Mouse (Mus musculus) lung, adult 2 months (tissue): Measurements from ENCODE around the gene Spef1. TPM values are rescaled to one million over a fixed set of nuclear protein-coding genes. Genes with fewer than 3 reads are reported as not detected.

Experiments
- DNase-seq: peaks from one replicate; pipeline ENCODE4 v3.0.0; 2022
- H3K4me1 ChIP-seq: fragments of 200-500 bp; 2 replicates; pipeline ENCODE4 v1.6.1; 2011; ENCODE audit warnings: low read length; ENCODE audit not compliant: control insufficient read depth, insufficient read depth
- H3K4me3 ChIP-seq: fragments of 200-500 bp; replicated peaks from 2 replicates; pipeline ENCODE3; 2011; ENCODE audit warnings: low read depth, mild to moderate bottlenecking, control low read depth, low read length; ENCODE audit errors: extremely low read depth
- CTCF ChIP-seq: fragments of 200-500 bp; IDR thresholded peaks from 2 replicates; pipeline ENCODE4 v1.5.1; 2011; ENCODE audit warnings: mild to moderate bottlenecking, low read length, control low read depth; ENCODE audit not compliant: insufficient read depth
- POLR2A ChIP-seq: fragments of 200-500 bp; IDR thresholded peaks from 2 replicates; pipeline ENCODE4 v1.6.1; 2011; ENCODE audit warnings: low read depth, mild to moderate bottlenecking, control low read depth, low read length, borderline replicate concordance; ENCODE audit errors: extremely low read depth
- WGBS: fragments of 180-500 bp; shearing (Covaris S2); methylation state at CpG from one replicate; pipeline ENCODE4 v1.1.7; 2018; 5-methylcytosine and 5-hydroxymethylcytosine counted together
- polyA plus RNA-seq: library from polyadenylated mRNA; depleted of rRNA; stranded (reverse); fragments of >200 nt; gene quantifications from 2 replicates; pipeline ENCODE4 v1.2.3, GENCODE M21; 2012

Spef1 gene
- polyA plus RNA-seq, 1 experiment: 16.6 TPM

DNA sequence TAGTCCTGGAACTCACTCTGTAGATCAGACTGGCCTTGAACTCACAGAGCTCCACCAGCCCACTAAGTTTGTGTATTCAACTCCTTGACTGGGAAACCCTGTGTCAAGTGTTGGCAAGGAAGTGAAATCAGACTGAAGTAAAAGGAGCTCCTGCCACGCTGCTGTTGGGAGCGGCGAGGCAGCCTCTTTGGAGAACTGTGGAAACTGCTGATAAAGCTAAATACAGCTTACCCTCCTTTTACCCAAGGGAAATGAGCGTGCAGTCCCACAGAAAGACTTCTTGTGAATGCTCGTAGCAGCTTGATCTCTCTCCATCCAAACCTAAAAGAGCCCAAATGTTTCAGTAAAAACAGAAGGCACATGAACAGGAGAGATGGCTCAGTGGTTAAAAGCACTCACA lies 35.5 kb upstream of the Spef1 start:
- no peak for TF ChIP-seq CTCF
- TF ChIP-seq POLR2A: no peak
- Histone ChIP-seq H3K4me1 (no peaks in the 10 kb centered on the region), H3K4me3 (no peak overlapping the region)
- WGBS: 31% methylated on average over 5 of the region's 5 CpGs
- no peak for DNase-seq

DNA sequence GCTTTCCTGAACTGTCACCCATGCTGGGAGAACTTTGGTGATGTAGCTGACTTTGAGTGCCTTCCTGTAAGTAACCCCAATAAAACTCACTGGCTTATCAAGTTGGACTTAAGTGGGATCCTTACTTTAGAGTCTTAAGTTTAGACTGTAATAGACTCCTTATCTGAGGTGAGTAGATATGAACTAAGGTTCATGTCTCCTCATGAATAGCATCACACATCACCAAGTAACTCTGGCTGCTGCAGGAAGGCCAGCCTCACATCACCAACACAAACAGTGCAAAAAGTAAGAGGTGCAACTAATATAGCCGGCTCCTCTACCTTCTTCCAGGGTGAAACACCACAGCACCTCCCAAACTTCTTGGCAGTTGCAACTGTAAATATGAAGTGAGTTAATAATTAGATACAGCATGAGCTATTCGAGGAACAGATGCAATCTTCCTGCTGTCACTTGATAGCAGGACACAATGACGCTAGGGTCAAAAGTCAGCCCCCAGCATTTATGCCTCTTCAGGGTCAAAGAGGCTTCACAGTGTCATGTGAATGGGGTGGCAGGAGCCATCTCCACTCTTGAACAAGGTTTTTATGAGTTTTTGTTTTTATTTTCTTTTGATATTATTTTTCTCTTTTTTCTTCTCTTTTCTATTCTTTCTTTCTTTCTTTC lies 34.9 kb upstream of the Spef1 start:
- Histone ChIP-seq H3K4me3 (no peak overlapping the region), H3K4me1 (no peaks in the 10 kb centered on the region)
- no peak for DNase-seq
- 65% methylated on average over 3 of the region's 3 CpGs for WGBS
- no peak for TF ChIP-seq CTCF
- TF ChIP-seq POLR2A: no peak

DNA sequence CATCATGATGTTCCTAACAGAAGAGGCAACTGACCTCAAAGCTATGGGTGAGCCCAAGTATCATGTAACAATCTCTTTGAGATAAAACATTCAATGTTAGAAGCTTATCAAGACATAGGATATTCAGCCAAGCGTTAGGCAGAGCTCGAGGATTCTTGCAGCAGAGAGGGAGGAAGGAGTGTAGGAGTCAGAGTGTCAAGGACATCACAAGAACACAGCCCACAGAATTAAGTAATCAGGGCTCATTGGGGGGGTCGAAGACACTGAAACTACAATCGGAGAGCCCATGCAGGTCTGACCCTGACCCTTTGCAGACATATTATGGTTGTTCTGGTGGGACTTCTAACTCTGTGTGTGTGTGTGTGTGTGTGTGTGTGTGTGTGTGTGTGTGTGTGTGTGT lies 32.9 kb upstream of the Spef1 start:
- TF ChIP-seq CTCF (no peak), POLR2A (no peak)
- no peak for DNase-seq
- no peak overlapping the region for H3K4me3 ChIP-seq
- H3K4me1 ChIP-seq: no peaks in the 10 kb centered on the region
- WGBS: 64% methylated on average over 4 of the region's 4 CpGs

DNA sequence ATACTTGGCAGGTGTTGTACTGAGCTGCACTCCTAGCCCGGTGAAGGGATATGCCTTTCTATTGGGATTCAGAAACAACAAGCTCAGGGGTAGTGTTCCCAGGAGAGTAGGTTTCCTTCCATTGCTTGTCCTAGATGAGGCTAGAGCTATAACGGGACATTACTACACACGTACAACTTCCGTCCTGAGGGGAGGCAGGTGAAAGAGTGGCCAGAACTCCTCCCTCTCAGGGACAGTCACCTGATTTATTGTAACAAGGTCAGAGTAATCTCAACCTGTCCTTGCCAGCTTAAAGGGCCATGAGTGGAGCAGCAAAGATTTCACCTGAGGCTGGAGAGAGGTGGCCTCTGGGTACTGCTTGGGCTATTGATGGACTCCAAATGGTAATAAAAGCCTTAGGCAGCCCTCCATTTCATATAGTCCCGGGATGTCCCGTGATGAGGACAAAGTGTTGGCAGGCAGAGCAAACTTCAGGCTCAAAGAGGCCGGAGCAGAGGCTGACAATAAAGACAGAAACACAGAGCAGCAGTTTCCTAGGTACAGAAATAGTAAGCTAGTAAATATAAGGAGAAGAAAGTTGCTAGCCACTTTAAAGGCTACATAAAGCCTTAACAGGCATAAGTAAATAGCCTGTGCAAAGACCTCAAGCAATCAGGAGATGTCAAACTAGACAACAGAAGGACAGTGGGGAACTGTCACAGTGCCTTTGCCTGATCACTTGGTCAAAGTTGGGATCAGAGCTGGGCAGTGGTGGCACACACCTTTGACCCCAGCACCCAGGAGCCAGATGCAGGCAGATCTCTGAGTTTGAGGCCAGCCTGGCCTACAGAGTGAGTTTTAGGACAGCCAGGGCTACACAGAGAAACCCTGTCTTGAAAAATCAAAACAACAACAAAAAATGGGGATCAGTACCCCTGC lies 29.1 kb upstream of the Spef1 start:
- H3K4me3 ChIP-seq: no peak overlapping the region
- TF ChIP-seq CTCF (no peak), POLR2A (no peak)
- 66% methylated on average over 7 of the region's 7 CpGs for WGBS
- no peak for DNase-seq
- H3K4me1 ChIP-seq: peaks cover 4% of the 10 kb centered on the region

DNA sequence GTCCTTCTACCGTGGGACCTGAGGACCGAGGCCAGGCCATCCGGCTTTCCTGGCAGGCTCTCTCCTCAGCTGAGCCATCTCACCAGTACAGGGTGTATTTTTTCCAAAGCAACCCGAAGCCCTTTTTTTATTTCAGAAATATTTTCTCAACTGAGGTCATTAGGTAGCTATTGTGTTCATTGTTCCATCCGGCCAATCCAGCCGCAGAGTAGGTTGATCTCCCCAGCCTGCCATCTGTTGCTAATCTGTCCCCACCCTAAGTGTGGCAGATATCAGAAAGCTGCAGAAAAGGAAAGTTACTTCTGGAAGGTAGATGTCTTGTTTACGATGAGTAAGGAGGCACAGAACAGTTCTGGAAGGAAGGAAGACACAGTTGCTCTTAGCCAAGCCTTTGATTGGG lies 26.7 kb upstream of the Spef1 start:
- 73% methylated on average over 7 of the region's 7 CpGs for WGBS
- TF ChIP-seq CTCF (no peak), POLR2A (no peak)
- no peak for DNase-seq
- H3K4me3 ChIP-seq: no peak overlapping the region
- H3K4me1 ChIP-seq: peaks cover 11% of the 10 kb centered on the region

GRCm38 (mm10) chr2:131211026-131211615 lies 24.0 kb upstream of the Spef1 start:
- peak overlapping the region; percentile 35 for H3K4me3 ChIP-seq
- 30% methylated on average over 9 of the region's 9 CpGs for WGBS
- DNase-seq: no peak
- TF ChIP-seq CTCF (no peak), POLR2A (no peak)
- peaks cover 11% of the 10 kb centered on the region for H3K4me1 ChIP-seq

GRCm38 (mm10) chr2:131209969-131210792 lies 23.1 kb upstream of the Spef1 start:
- Histone ChIP-seq H3K4me1 (peaks cover 16% of the 10 kb centered on the region), H3K4me3 (peak overlapping the region; percentile 79)
- TF ChIP-seq CTCF (peak; percentile 59; the same call in 1 of the 2 replicates), POLR2A (peak; percentile 93; the same call in 1 of the 2 replicates)
- WGBS: under 1% methylated on average over 50 of the region's 50 CpGs
- DNase-seq: peak; percentile 98

- TF ChIP-seq POLR2A (no peak), CTCF (no peak)
- Histone ChIP-seq H3K4me3 (no peak overlapping the region), H3K4me1 (peaks cover 21% of the 10 kb centered on the region)
- DNase-seq: no peak
- WGBS: 62% methylated on average over 4 of the region's 4 CpGs
Measured at GRCm38 (mm10) chr2:131209125-131209795, 22.2 kb upstream of the Spef1 start.

DNA sequence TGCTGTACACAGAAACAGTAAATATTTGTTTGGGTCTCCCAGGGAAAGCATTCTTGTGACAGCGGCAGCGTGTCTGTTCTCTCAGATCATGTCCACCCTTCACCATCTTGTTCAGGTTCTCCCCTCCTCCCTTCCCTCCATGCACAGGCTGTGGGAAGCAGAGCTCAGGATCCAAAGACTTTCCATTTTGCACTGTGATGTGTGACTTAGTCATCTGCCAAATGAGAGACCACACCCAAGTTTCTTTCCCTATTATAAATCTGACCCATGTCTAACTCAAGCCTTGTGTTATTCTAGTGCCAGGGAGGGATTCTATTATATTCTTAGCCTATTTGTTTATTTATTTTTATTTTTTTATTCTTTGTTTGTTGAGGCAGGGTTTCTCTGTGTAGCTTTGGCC lies 21.3 kb upstream of the Spef1 start:
- WGBS: 45% methylated on average over 2 of the region's 2 CpGs
- TF ChIP-seq POLR2A: no peak
- TF ChIP-seq CTCF: no peak
- Histone ChIP-seq H3K4me1 (peaks cover 24% of the 10 kb centered on the region), H3K4me3 (no peak overlapping the region)
- no peak for DNase-seq
